Mouse (Mus musculus): ENCODE measurements around the gene Sdk2.

Sdk2 gene

GRCm38 (mm10) chr11:113761646-113762045, 305.2 kb downstream of the Sdk2 start:
- DNase-seq, result no peak

GRCm38 (mm10) chr11:113760476-113760875, 306.4 kb downstream of the Sdk2 start:
- DNase-seq, result no peak

DNA sequence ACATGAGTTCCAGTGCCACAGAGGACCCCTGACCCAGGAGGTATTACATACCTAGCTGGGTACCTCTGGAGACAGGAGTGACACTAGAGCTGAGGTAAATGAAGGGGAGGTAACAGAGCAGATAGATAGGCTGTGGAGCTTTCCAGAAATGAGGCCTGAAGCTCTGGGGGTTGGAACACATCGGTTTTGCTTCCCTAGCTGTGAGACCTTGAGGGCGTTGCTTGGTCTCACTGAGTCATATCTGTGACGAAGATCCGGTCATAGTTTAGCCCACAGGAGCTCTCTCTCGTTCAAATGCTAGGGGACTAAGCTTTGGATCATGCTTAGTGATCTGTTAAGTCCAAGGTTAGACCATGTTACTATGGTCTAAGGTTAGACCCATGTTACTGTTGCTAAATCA, 308.0 kb downstream of the Sdk2 start:
- no peak for DNase-seq

- DNase-seq, result no peak
These were observed 310.3 kb downstream of the Sdk2 start for GRCm38 (mm10) chr11:113756578-113756977.

DNA sequence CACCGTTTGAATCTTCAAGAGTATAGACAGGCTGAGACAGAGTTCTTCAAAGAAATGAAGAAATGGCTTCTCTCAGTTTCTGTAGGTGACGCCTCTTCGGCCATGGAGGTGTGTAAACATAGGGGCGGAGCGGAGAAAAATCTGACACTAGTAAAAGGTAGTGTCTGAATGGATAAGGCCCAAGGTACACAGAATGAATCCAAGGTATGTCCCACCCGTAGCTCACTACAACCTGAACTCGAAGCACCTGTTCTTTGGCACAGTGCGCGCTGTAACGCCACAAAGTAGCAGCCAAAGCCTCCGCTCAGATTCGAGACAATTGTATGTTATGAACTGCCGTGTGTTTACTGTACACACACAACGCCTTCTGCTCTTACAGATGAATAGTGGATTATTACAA, 311.0 kb downstream of the Sdk2 start:
- DNase-seq, result no peak

GRCm38 (mm10) chr11:113754845-113755244, 312.0 kb downstream of the Sdk2 start:
- DNase-seq, result no peak

DNA sequence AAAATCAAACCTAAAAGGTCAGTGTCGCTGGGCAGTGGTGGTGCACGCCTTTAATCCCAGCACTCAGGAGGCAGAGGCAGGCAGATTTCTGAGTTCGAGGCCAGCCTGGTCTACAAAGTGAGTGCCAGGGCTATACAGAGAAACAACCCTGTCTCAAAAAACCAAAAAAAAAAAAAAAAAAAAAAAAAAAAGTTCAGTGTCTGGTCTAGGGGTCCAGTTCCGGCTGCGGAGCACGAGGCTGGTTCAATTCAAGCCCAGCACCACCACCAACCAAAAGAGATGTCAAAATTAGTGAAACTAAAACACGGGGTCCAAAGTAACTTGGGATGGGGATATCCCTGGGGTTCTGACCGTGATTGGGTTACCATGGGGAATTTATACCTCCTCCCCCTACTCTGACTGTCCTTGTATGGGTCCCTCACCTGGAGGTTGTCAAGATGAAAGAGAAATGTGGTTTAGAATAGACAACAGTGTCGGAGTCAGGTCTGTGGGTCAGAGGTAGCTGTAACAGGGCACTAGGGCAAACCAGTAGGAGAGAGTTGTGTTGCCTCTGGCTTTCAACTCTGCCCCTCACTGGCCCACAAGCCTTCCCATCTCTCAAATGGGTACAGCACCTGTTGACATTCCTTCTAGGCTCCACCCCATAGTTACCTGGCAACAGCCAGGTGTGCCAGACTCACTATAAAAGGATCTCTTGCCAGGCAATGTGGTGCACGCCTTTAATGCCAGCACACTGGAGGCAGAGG, 314.0 kb downstream of the Sdk2 start:
- DNase-seq, result no peak

GRCm38 (mm10) chr11:113752158-113752661, 314.6 kb downstream of the Sdk2 start:
- no peak for DNase-seq

DNA sequence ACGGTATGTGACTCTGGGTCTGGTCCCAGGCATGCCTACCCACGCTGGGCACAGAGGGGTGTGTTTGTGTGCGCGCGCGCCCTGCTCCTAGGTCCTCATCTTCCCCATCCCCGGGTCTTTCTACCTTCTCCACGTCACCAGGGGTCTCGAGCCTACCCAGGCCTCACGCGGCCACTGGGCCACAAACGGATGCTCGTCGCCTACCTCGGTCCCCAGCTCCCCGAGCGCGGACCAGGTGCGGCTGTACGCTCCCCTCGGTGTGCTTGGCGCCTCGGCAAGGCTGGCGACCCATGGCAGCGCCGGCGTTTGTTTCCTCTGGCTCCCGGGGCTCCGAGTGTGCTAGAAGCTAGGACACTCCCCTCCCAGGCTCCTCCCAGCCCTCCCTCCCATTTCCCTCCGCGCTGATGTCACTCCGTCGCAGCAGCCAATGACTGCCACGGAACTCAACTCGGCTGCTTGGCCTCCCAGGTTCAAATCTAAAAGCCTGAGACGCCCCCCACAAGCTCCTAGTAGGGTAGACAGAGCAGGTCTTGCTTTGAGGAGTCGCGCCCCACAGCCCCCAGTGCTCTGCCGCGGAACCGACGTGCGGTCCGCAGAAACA, 315.3 kb downstream of the Sdk2 start, which contains the start of gene Cdc42ep4:
Gene Cdc42ep4 (minus strand): TSS at position 398 of the 601 bp plus-strand sequence.
- peak; percentile 68 to 82 for DNase-seq

DNA sequence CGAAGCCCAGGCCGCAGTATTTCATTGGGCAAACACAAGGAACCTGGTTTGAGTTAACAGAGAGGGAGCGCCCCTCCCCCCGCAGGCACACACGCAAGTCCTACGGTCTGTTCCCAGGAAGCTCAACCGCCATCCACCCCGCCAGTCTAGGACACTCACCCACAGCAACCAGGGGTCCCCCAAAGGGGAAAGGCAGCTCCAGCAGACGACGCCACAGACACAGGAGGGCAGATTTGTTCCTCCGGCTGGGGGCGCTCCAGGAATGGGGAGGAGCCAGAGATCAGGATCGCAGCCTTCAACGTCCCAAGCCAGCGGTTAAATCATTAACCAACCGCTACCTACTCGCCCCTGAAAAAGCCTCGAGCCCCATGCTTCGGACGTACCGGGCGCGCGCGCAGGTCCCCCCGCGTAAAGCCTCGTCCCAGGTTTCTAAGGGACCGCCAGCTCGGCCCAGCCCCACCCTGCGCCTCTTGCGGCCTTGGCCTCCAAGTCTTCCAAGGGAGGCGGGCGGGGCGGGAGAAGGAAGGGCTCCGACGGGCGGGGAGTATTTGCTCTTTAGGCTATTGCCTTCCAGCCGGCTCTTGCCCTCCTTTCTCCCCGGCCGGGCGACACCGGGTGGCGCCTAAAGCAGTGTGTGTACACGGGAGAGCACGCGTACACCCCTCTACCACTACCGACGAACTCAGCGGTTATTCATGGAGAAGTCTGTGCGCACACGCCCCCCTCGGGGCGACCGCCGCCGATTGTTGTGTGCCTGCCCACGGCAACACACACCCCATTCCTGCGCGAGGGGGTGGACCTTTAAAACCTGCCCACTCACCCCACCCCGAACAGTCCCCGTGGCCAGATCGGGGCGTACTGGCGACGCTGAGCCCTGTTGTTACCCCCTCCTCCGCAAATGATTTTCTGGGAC, 316.0 kb downstream of the Sdk2 start:
- peak; percentile 51 to 59 for DNase-seq

GRCm38 (mm10) chr11:113749749-113750351, 317.0 kb downstream of the Sdk2 start:
- no peak for DNase-seq

- no peak for DNase-seq
These were observed 317.9 kb downstream of the Sdk2 start for GRCm38 (mm10) chr11:113748797-113749521.

GRCm38 (mm10) chr11:113747725-113748380, 319.0 kb downstream of the Sdk2 start:
- DNase-seq, result no peak

GRCm38 (mm10) chr11:113747056-113747455, 319.8 kb downstream of the Sdk2 start:
- no peak for DNase-seq

GRCm38 (mm10) chr11:113745961-113746360, 320.9 kb downstream of the Sdk2 start:
- no peak for DNase-seq

- DNase-seq, result no peak
These were observed 323.8 kb downstream of the Sdk2 start for GRCm38 (mm10) chr11:113742998-113743397.

- no peak for DNase-seq
These were observed 326.7 kb downstream of the Sdk2 start for GRCm38 (mm10) chr11:113740100-113740499.

DNA sequence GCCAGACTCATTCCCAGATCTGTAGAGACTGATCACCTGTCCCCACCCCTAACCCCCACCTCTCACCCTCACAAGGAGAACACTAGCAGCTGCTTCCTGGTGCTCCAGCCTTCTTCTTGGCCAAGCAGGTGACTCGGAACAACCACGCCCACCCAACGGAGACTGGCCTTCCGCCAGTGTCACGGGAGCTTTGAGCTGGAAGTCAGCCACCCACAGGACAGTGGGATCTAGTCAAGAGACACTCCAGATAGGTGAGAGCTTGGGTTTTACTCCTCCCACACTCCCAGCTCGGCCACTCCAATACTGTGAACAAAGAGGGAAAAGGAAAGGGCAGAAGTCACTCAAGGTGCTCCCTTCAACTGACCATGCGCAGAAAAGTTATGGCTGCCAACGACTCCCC, 327.6 kb downstream of the Sdk2 start:
- DNase-seq, result no peak

- no peak for DNase-seq
These were observed 328.9 kb downstream of the Sdk2 start for GRCm38 (mm10) chr11:113737912-113738311.

- DNase-seq, result no peak
These were observed 329.3 kb downstream of the Sdk2 start for GRCm38 (mm10) chr11:113737553-113737854.

GRCm38 (mm10) chr11:113736848-113737552, 329.8 kb downstream of the Sdk2 start:
- no peak for DNase-seq

All from cerebellum, postnatal 25 days (tissue).